Mouse (Mus musculus) induced T-regulatory cell, adult 2 months (primary cell): ENCODE data around the gene Hfe2.
"Not testable (repeated sequence)": the region's sequence is repeated elsewhere in the genome, so short reads cannot be mapped to it uniquely, and the experiment has no call there.

Source experiments
- DNase-seq: peaks from one replicate; pipeline ENCODE4 v3.0.0-alpha.2; 2012; ENCODE audit warnings: low read depth

The Hfe2 gene

DNA sequence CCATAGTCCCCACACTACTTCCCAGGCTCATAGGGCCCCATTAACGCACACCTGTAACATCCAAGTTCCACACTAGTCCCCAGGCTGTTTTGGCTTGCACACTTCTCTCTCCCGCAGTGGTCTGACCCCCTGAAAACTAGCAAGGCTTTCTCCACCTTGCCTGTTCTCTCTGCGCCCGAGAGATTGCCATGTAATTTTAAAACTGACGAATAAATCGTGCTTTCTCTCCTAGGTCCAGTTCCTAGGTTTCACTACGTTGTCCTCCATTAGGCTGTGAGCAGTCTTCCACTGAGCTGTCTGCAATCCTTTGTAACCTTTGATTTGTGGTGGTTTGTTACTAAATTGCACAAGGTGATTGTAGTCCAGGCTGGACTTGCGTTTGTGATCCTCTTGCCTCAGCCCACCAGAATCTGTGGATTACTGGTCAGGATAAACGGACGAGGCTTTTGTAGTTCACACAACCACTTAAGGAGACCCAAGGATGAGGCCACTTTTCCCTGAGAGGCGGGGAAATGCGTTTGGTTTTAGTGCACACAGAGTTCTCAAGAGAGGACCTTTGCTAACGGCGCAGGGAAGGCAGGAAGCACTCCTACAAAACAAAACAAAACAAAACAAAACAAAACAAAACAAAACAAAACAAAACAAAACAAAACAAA lies 28.2 kb upstream of the Hfe2 start:
- not testable (repeated sequence) for DNase-seq

DNA sequence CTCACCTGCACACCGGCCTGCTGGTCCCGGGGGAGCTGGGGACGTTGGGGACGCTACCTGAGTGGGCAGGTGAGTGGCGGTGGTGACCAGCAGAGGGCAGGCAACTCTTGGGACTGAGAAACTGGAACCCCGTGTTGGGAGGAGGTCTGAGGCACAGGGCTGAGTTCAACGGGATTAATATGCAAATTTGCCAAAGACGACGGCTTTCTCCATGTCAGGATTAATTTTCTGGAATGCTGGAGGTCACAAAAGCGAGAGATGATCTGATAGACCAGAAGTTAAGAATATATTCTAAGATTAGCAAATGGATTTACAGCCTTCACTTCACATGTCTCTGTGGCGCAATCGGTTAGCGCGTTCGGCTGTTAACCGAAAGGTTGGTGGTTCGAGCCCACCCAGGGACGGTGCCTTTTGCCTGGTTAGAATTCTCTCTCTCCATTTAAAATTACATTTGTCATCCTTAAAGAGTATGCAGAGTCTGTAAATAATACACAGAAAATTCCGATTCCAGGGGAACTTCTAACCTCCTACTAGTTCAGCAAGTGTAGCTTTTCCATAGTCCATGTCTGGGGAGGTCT lies 27.4 kb upstream of the Hfe2 start:
- DNase-seq = peak; percentile 82

DNA sequence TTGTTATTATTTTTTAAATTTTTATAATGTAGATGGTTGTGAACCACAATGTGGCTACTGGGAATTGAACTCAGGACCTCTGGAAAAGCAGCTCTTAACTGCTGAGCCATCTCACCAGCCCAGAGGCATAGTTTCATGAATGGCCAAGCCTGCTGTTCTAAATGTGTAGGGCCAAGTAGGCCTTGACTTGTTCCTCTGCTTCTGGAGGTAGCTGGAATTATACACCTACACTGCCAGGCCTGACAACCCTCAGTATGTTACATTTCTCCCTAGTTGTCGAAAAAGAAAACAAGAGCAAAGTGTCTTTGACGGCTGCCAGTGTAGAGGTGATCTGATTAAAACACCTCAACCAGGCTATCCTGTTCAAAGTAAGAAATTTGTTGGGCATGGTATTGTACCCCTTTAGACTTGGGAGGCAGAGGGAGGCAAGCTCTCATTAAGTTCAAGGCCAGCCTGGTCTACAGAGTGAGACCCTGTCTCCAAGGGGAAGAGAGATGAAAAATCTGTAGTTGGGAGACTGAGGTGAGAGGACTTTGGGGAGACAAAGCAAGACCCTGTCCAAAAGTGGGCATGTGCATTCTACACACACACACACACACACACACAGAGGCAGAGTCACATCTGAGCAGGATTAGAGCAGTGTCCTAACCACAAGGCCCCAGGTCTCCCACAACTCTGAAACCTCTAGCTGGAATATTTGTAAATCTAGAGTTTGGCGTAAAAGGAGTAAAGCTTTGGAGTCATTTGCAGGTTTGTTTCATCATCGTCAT lies 26.3 kb upstream of the Hfe2 start:
- DNase-seq = peak; percentile 38

DNA sequence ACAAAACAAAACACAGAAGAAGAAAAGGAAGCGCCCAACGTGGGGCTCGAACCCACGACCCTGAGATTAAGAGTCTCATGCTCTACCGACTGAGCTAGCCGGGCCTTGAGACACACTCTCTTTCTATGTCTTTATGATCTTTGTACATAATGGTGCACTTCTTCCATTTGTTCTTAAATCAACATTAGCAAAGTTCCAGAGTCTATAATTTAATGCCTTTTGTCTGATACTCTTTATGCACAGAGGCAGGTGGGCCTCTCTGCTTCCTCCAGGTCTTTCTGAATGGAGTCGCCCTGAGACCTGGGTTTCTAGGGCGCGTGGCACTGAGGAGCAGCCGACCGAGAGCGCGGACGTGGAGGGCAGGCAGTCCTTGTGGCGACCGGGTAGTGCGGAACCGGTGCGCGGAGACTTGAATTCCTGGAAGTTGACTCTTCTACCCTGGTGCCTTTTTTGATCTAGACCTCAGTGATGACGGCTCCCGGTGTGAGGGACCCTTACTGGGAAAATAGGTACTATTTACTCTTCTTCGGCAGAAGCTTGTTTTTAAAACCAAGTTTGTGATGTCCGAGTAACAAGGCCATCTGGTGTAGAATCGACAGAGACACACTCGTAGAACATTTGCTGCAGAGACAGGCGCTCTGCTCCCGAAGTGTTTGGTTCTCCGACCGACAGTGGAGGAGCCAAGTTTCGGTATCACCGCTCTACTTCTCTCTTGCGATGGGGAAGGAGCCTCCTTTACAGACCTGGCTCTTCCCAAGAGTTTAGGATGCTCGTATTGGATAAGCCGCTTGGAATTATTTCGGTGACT lies 25.3 kb upstream of the Hfe2 start:
- DNase-seq = peak; percentile 93

DNA sequence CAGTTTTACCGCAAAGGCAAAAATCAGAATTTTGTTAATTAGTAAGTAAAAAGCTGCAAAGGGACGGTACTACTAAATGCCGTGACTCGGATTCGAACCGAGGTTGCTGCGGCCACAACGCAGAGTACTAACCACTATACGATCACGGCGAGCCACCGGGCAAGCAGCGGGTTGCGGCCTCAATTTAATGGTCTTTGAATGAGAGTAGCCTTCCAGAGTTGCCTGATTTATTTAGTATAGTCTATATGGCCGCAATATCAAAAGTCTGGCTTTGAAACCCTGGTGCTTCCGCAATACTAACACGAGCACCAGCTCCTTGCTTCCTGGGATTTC lies 24.7 kb upstream of the Hfe2 start:
- peak; percentile 98 for DNase-seq

DNA sequence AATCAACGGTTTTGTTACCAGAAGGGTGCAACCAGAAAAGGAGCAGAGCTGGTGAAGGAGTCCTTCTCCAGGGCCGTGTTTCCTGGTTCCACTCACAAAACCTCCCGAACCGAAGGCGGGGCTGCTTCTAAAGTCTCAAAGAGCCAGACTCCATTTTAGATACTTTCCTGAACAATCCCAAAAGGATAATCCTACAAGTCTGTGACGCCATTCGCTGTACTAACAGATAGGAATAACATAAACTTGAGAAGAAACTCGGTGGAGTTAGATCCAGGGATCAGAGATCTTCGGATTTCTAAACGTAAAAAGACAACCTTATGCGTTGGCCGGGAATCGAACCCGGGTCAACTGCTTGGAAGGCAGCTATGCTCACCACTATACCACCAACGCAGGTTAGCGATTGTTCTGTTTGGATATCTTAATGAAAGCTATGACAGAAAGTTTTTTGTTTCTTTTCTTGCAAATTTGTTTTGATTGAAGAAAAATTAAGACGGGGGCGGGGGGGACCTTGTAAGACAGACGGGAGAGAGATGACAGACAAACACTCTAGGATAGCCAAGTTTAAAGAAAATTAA lies 24.2 kb upstream of the Hfe2 start:
- peak; percentile 96 for DNase-seq

DNA sequence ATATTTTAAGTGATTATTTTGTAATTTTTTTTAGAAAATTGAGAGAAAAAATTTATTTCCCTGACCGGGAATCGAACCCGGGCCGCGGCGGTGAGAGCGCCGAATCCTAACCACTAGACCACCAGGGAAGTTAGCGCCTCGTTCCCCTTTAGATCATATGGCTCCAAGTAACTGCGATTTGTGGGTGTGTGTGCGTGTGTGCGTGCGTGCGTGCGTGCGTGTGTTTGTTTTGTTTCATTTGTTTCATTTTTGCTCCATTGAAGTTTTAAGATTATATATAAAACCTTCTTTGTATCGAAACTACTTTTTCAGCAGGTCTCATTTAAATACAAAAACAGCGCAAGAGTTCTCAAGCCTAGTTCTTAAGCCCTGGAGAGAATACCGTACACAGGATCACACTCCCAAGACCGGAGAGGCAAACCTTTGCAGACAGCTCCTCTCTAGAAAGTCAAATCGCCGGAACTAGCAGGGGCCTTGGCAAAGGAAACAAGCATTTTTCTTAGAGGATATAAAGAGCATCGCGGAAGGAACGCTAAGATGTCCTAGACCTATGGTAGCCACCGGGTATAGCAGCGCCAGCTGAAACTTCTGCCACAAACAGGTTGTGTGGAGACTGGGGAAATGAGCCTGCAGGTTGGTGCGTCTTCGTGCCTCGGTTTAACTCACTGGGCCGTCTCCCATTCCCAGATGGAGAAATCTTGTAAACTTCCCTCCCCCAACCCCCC lies 23.4 kb upstream of the Hfe2 start:
- peak; percentile 97 for DNase-seq

DNA sequence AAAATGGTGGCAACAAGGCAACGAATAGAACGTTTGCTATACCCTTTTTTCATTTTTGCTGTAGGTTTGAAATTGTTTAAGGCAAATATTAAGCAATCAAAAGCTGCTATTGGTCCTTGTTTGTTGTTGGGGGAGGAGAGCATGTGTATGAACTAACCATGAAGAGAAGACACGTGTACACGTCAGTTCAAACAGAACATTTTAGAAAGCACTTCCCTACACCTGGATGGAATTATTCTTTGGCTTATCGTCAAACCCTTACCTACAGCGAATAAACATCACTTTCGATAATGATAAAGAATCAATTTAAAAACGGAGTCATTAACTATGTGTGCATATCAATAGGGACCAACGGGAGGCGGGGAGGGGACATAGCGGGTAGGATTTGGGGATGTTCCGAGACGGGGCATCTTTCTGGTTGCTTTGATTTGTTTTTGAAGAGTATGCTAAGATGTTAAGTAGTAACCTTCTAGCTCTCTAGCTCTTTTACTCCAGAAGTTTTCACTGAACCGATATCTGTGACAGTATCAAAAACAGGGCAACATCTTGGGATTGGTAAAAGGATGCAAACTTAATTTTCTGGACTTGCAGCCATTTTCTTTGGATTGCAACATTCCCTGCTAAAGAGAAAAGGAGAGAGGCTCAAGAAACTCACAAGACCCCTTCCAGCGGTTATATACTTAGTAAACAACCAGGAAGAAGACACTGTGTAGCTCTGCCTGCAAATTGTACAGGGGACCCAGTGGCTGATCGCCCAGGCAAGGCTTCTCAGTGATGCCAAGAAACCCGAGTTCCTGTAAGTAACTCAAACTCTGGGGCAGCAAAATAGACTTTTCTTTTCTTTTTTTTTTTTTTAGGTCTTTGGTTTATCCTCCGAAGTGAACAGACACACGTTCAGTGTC lies 22.5 kb upstream of the Hfe2 start:
- peak; percentile 71 for DNase-seq

DNA sequence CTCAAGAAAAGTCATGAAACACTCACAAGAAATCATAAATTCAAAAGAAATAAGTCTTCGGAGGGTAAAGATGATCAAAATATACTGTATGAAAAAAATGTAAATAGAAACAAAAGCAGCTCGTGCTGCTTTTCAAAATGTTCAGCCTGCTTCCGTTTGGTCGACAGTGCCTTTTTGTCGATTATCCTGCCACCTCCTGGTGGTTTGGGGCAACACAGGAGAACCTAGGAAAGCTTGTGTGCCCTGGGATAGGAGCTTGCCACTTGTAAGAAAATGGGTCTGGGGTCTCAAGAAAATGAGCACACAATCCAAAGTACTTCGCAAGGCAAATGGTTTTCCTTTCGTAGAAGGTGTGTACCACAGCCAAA lies 21.9 kb upstream of the Hfe2 start:
- peak; percentile 93 for DNase-seq

DNA sequence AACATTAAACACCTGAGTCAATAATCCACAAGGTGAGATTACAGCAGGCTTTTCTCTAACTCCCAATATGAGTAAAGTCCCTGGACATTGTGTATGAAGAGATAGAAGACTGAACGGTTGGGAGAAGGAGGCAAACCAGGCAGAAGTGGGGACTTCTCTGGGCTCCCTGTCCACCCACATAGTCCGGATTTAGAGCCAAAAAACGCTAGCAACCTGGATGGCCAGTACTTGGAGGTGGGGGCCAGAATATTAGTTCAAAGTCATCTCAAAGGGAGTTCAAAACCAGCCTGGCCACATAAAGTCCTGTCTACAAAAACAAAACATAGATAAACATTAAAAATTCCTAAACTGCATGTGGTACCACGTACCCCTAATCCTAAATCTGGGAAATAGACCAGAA lies 21.0 kb upstream of the Hfe2 start:
- no peak for DNase-seq

DNA sequence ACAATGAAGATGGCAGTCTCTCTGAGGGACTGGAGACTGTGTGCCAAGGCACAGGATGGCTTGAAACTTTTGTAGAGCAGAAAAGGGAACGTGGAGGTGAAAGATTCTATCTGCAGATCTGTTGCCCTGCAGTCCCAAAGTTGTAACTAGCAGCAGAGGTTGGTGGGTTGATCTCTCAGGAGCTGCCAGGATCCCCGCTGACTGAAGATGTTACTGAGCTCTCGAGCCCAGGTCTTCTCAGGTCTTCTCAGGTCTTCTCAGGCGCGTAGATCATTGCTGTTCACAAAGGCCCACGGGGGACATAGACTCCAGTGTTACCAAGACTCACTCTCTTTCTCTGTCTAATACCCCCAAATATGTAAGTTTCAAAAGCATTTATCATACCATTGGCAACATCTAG lies 20.0 kb upstream of the Hfe2 start:
- DNase-seq = no peak

DNA sequence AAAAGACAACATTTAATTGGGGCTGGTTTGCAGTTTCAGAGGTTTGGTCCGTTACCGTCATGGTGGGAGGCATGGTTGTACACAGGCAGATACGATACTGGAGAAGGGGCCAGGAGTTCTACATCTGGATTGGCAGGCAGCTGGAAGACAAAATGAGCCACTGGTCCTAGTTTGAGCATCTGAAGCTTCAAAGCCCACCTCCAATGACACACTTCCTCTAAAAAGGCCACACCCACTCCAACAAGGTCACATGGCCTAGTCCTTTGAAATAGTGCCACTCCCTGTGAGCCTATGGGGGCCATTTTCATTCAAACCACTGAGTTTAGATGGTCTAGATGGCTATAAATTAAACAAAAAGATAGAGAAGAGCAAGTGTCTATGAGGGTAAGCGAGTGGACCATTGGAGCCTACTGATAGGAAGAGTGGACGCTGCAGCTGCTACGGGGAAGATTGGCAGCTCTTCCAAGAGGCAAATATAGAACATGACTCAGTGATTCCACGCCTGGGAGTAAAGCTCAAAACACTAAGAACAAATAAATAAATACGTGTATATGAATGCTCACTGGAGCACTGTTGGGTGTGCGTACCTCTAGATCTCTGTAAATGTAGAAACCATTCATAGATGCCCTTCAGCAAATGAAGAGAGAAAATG lies 18.4 kb upstream of the Hfe2 start:
- DNase-seq = no peak

DNA sequence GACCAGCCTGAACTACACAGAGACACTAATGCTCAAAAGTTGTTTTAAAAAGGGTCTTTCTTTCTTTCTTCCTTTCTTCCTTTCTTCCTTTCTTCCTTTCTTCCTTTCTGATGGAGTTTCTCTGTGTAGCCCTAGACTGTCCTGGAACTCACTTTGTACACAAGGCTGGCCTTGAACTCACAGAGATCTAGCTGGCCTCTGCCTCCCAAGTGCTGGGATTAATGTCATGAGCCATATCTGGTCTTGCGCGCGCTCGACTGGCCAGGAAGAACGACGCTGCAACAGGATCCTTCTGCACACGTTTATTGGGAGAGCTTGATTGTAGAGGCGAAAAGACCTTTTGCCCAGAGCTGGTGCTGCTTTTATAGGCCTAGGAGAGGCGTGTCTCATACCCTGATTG lies 17.0 kb upstream of the Hfe2 start:
- not testable (repeated sequence) for DNase-seq

DNA sequence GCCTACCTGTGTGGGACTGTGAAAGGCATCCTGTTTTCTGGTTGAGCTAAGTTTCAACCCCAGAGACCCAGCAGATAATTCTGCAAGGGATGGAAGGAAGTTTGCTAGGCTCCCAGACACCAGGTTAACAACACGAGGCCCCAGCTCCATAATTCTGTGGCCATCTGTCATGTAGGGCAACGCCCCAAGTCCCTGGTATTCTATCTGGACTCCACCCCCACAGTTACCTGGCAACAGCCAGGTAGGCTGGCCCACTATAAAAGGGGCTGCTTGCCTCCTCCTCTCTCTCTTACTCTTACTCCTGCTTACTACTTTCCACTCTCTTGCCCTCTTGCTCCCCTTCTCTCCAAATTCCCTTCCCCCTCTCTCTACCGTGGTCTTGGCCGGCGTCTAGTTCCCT lies 4.8 kb upstream of the Hfe2 start:
- no peak for DNase-seq

DNA sequence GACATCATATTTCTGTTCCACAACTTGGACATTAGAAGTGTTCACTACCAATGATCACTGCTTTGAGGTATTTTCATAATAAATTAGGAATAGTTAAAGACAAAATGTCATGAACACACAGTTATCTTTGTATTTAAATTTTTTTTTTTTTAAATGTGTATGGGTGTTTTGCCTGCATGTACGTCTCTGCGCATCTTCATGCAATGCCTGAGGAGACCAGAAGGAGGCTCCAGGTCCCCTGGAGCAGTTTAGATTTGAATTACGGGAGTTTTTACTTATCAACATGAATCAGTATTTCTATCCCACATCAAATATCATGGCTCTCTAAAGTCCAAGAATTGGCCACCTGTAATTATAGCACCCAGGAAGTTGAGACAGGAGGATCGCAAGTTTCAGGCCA lies 2.8 kb upstream of the Hfe2 start:
- DNase-seq = peak; percentile 66

DNA sequence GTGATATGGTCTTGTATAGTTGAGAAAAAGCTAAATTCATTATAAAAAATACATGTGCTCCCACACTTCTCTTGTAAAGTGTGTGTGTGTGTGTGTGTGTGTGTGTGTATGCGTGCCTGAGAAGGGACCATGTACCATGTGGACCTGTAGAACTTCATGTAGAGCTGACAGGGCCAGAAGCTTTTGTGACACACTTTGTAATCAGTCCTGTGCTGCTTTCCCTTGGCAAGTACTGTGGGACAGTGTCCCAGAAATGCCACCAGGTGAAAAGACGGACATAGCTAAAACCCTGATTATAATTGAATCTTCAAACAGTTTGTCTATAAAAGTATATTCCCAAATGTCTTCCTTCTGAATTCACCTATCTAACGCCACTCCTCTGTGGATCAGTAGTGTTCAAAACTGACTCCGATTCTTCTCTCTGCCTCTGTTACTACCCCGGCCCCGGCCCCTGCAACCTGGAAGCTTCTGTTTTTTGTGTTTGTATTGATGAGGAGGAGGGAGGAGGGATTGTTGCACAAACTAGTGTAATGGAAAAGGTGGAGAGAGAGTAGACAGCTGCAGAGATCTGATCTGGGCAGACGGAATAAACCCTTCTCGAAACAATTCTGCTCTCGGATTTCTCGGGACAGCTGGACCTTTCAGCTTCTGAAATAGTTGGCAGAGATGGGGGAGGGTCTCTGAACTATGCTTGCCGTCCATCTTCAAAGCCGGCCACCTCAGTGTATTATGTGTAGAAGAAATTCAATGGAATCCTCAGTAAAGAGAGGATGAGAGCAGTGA lies 753 bp upstream of the Hfe2 start:
- DNase-seq = no peak

DNA sequence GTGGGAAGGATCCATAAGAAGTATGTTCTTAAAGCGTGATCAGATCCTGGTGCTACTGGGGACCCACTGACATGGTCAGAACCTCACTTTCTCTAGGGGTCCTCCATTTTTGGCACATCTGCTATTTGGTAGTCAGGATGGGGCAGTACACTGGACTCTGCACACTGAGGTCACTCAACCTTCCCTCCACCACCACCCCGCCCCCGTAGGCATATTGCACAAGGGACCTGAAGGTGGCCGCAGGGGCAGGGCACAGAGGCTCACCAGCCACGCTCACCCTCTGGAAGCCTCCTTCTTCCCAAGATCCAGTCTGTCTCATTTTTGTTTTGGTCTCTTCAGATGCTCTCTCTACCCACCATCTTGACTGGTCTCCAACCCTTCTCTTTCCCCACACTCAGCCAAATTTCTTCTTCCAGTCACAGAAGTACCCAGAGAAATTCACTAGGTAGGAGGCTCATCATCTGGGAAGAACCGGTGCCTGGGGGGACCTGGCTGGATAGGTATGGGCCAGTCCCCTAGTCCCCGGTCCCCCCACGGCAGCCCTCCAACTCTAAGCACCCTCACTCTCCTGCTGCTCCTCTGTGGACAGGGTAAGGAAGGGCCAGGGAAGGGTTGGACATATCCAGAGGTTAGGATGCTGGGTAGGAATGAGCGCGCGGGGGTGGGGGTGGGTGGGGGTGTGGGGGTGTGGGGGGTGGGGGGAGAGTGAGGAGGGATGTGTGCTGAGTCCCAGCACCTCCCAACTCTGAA lies 1.2 kb downstream of the Hfe2 start:
- no peak for DNase-seq

DNA sequence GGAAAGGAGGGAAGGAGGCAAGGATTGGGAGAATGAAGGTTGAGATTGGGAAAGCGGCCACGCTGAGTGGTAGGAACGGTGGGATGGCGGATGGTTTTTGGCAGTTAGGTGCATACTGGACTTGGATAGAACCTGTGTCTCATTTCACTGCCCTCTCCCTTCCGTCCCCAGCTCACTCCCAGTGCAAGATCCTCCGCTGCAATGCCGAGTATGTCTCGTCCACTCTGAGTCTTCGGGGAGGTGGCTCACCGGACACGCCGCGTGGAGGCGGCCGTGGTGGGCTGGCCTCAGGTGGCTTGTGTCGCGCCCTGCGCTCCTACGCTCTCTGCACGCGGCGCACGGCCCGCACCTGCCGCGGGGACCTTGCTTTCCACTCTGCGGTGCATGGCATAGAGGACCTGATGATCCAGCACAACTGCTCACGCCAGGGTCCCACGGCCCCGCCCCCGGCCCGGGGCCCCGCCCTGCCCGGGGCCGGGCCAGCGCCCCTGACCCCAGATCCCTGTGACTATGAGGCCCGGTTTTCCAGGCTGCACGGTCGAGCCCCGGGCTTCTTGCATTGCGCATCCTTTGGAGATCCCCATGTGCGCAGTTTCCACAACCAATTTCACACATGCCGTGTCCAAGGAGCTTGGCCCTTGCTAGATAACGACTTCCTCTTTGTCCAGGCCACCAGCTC lies 2.0 kb downstream of the Hfe2 start:
- DNase-seq = no peak
